In the genomic region with DNA sequence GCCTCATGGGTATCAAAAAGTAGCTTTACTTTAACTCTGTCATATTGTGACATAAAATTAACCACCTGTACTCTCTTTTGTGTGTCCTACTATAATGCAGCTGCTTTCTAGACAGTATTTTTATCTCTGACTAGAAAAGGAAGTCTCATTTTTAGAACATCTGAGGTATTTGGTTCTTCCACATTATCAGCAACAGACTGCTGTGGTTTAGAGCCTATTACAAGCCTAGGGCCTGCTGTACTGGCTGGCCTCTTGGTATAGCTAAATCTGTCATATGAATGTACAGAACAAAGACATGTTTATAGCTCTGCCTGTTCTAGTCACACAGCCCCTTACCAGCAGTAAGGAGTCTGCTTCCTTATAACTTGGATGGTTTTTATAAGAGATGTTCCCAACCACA, we compare ENCODE assay signal across 23 mouse cellular contexts.
A peak's percentile ranks its signal among the peaks of the same experiment; 100 is the strongest.
DNase-seq lines count a peak whose midpoint lies in the region; ATAC-seq and TF ChIP-seq lines count a peak whose summit lies in the region.
"Had no signal": no experiment of that assay in that cellular context is flagged by ENCODE, and none has a peak within 500 bp of the region (broad histone marks: within the 10 kb centered on the region; RNA-seq: fewer than 3 reads in every experiment).

No protein-coding gene starts in this region.

- H3K4me3 ChIP-seq in layer of hippocampus, adult 2 months, result no peak overlapping the region
- no peak overlapping the region for H3K4me3 ChIP-seq in embryonic facial prominence, embryonic 10.5 days
- H3K4me3 ChIP-seq: embryonic facial prominence, embryonic 13.5 days; erythroblast, embryonic 14.5 days; forebrain, embryonic 12.5 days; forebrain, embryonic 15.5 days; gastrocnemius, adult 2 months; hindbrain, embryonic 12.5 days; hindbrain, embryonic 15.5 days had no signal

- H3K36me3 ChIP-seq in embryonic facial prominence, embryonic 10.5 days (replicated peaks), result no peaks in the 10 kb centered on the region
- H3K36me3 ChIP-seq: embryonic facial prominence, embryonic 13.5 days; forebrain, embryonic 12.5 days; forebrain, embryonic 15.5 days; G1E; hindbrain, embryonic 12.5 days; hindbrain, embryonic 15.5 days had no signal

- H3K4me1 ChIP-seq in embryonic facial prominence, embryonic 10.5 days, result peaks cover 12% of the 10 kb centered on the region

- peak overlapping the region; percentile 58 for H3K27ac ChIP-seq in layer of hippocampus, adult 2 months
- no peak overlapping the region for H3K27ac ChIP-seq in embryonic facial prominence, embryonic 10.5 days (replicated peaks)
- H3K27ac ChIP-seq: embryonic facial prominence, embryonic 13.5 days; forebrain, embryonic 12.5 days; forebrain, embryonic 15.5 days; gastrocnemius, adult 2 months; hindbrain, embryonic 12.5 days; hindbrain, embryonic 15.5 days had no signal

- H3K27me3 ChIP-seq in embryonic facial prominence, embryonic 10.5 days (replicated peaks; ENCODE audit: low read depth, poor library complexity, severe bottlenecking), result 0 out of 2 replicates have a peak, but pooled peaks cover 3% of the 10 kb centered on the region
- H3K27me3 ChIP-seq: embryonic facial prominence, embryonic 13.5 days; forebrain, embryonic 12.5 days; forebrain, embryonic 15.5 days; hindbrain, embryonic 12.5 days; hindbrain, embryonic 15.5 days; Patski had no signal

- H3K9me3 ChIP-seq in embryonic facial prominence, embryonic 10.5 days, result no peaks in the 10 kb centered on the region
- H3K9me3 ChIP-seq: embryonic facial prominence, embryonic 13.5 days; forebrain, embryonic 12.5 days; forebrain, embryonic 15.5 days; G1E; hindbrain, embryonic 12.5 days; hindbrain, embryonic 15.5 days had no signal

- TF ChIP-seq CTCF in layer of hippocampus, adult 2 months (conservative IDR thresholded peaks at IDR 0.05), result no peak

- ATAC-seq in hematopoietic stem cell, adult 5-6 weeks (replicated peaks in 1 of 2; ENCODE audit: insufficient read depth in 1 of 2, low FRiP score in 2 of 2, low TSS enrichment in 1 of 2, low read depth in 1 of 2, poor library complexity in 2 of 2, severe bottlenecking in 2 of 2), result peak; percentile 7 to 19; a peak in 2 of 4 replicates
- ATAC-seq: forebrain, embryonic 15.5 days; intestine, postnatal 0 days; Patski had no signal

- DNase-seq in layer of hippocampus, adult 2 months (ENCODE audit: low spot score in 2 of 2), result no peak
- DNase-seq in layer of hippocampus, adult 9-10 months (ENCODE audit: low spot score), result no peak
- peak; percentile 54 for DNase-seq in A20 (ENCODE audit: low read depth, low spot score)
- DNase-seq in embryonic facial prominence, embryonic 10.5 days (ENCODE audit: low spot score), result no peak
- no peak for DNase-seq in heart, adult 18-20 months
- no peak for DNase-seq in kidney, adult 9 months
- DNase-seq: adrenal gland, postnatal 10 days; adrenal gland, postnatal 36 days; cerebellum, adult 18-20 months; cerebellum, adult 9-10 months; cerebellum, postnatal 14 days; gastrocnemius, adult 2 months; gastrocnemius, postnatal 14 days had no signal
